Mouse (Mus musculus) MN1 (cell line): ENCODE data around the gene Mief2.

ENCODE experiments used
- DNase-seq: peaks from one replicate; pipeline ENCODE4 v3.0.0-alpha.2; 2016; ENCODE audit warnings: low spot score

Mief2 gene

DNA sequence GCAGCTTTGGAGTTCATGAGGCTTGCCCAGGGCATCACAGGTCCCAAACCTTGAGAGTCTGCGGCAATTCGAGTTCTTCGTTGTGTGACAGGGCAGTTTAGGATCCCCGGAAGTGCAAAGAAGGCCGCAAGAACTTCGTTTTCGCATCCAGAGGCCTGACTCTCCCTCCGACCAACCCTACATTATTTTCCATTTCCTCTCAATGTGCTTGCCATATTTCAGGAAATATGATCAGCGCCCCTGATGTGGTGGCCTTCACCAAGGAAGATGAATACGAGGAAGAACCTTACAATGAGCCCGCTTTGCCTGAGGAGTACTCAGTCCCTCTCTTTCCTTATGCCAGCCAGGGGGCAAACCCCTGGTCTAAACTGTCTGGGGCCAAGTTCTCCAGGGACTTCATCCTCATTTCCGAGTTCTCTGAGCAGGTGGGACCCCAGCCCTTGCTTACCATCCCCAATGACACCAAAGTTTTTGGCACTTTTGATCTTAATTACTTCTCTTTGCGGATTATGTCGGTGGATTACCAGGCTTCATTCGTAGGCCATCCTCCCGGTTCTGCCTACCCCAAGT is 49.7 kb downstream of the Mief2 start:
- no peak for DNase-seq

DNA sequence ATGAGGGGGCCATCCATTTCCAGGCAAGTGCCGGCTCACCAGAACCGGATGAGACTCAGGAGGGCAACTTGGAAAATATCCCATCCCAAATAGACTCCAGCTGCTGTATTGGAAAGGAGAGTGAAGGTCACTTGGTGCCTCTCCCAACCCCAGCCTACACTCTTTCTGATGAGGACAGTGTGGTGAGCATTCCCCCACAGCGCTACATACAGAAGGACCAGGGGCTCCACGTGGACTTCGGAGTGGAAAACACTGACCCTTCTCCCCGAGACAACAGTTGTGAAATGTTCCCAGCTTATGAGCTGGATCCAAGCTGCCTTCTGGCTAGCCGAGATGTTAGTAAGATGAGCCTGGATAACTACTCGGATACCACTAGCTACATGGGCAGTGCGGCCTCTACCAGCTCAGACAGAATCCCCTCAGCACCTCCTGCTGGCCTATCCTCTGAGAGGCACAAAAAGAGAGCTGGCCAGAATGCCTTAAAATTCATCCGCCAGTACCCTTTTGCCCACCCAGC is 51.5 kb downstream of the Mief2 start:
- no peak for DNase-seq
